Mouse (Mus musculus): ENCODE results near the gene Celsr1.

DNA sequence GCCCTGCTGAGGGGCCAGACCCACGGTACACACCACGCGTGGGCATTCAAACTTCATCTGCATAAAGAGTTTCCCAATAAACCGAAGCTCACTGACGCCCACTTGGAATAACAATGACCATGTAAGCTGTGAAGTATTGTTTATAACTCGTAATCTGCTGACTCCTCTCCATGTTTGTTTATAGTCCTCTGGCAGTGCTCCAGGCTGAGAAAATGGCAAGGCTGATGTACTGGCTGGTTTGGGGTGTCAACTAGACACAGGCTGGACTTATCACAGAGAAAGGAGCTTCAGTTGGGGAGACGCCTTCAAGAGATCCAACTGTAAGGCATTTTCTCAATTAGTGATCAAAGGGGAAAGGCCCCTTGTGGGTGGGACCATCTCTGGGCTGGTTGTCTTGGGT lies 18.6 kb downstream of the Celsr1 start:
- no peak for TF ChIP-seq GATA1 (IDR thresholded peaks at IDR 0.05; ENCODE audit: borderline replicate concordance, low read length)
- TF ChIP-seq FLI1 (IDR thresholded peaks at IDR 0.05; ENCODE audit: low read length) = no peak
